ENCODE assay signal across 9 mouse cellular contexts in genomic region chr1:34438381-34439051, GRCm38 (mm10). TPM values are rescaled to one million over a fixed set of nuclear protein-coding genes. Genes with fewer than 3 reads are reported as not detected.
DNase-seq lines count a peak whose midpoint lies in the region; ATAC-seq and TF ChIP-seq lines count a peak whose summit lies in the region.
"Had no signal": no experiment of that assay in that cellular context is flagged by ENCODE, and none has a peak within 500 bp of the region (broad histone marks: within the 10 kb centered on the region; RNA-seq: fewer than 3 reads in every experiment).

No protein-coding gene starts in this region.

- TF ChIP-seq CTCF in CH12.LX (conservative IDR thresholded peaks at IDR 0.05 in 1 of 2, IDR thresholded peaks at IDR 0.05 in 1 of 2; ENCODE audit: low read depth in 2 of 2, low read length in 2 of 2), result no peak

- H3K27me3 ChIP-seq in heart, embryonic 10.5 days (ENCODE audit: insufficient read depth, poor library complexity, severe bottlenecking), result no peaks in the 10 kb centered on the region
- H3K27me3 ChIP-seq in CH12.LX (replicated peaks), result no peaks in the 10 kb centered on the region
- no peaks in the 10 kb centered on the region for H3K27me3 ChIP-seq in forebrain, embryonic 14.5 days (replicated peaks; ENCODE audit: control insufficient read depth, insufficient read depth, low read length)
- no peaks in the 10 kb centered on the region for H3K27me3 ChIP-seq in liver, embryonic 15.5 days

- peak; percentile 70 for DNase-seq in heart, embryonic 10.5 days (ENCODE audit: low spot score)
- no peak for DNase-seq in heart, adult 18-20 months
- no peak for DNase-seq in CH12.LX (ENCODE audit: extremely low read depth)
- no peak for DNase-seq in forebrain, embryonic 14.5 days (ENCODE audit: low spot score)
- DNase-seq in retina, embryonic 14.5 days (ENCODE audit: low spot score), result no peak
- DNase-seq in spleen, postnatal 14 days (ENCODE audit: low spot score in 2 of 2), result no peak
- DNase-seq in right cerebral cortex, postnatal 14 days, result no peak

- H3K9ac ChIP-seq in CH12.LX (ENCODE audit: insufficient read depth, low read depth), result peak overlapping the region; percentile 91
- peak overlapping the region; percentile 56 for H3K9ac ChIP-seq in forebrain, embryonic 14.5 days (ENCODE audit: low read length)
- H3K9ac ChIP-seq in liver, embryonic 15.5 days, result peak overlapping the region; percentile 62

- H3K4me2 ChIP-seq in CH12.LX (ENCODE audit: insufficient read depth, low read depth, poor library complexity, severe bottlenecking), result peak overlapping the region; percentile 97
- peak overlapping the region; percentile 67 for H3K4me2 ChIP-seq in forebrain, embryonic 14.5 days (ENCODE audit: low read length)
- H3K4me2 ChIP-seq in liver, embryonic 15.5 days, result peak overlapping the region; percentile 87

- no peak for ATAC-seq in forebrain, embryonic 14.5 days
- ATAC-seq in liver, embryonic 15.5 days (ENCODE audit: insufficient read depth), result no peak

- H3K9me3 ChIP-seq in heart, embryonic 10.5 days, result no peaks in the 10 kb centered on the region
- peaks cover 3% of the 10 kb centered on the region for H3K9me3 ChIP-seq in CH12.LX (replicated peaks; ENCODE audit: low read length)
- H3K9me3 ChIP-seq in forebrain, embryonic 14.5 days (replicated peaks; ENCODE audit: control insufficient read depth, low read length), result no peaks in the 10 kb centered on the region
- no peaks in the 10 kb centered on the region for H3K9me3 ChIP-seq in liver, embryonic 15.5 days (replicated peaks)

- WGBS in heart, embryonic 10.5 days, result 40% methylated on average over 16 of the region's 20 CpGs
- 44% methylated on average over 15 of the region's 20 CpGs for WGBS in forebrain, embryonic 14.5 days
- WGBS in liver, embryonic 15.5 days (ENCODE audit: insufficient replicate concordance), result 23% methylated on average over 17 of the region's 20 CpGs

- no peak for TF ChIP-seq RAD21 in CH12.LX (IDR thresholded peaks at IDR 0.05; ENCODE audit: low read depth, low read length)

- no peak for TF ChIP-seq EP300 in CH12.LX (IDR thresholded peaks at IDR 0.05; ENCODE audit: low read length)

- peak overlapping the region; percentile 92; the same call in 1 of the 2 replicates for H3K27ac ChIP-seq in heart, embryonic 10.5 days
- H3K27ac ChIP-seq in CH12.LX (ENCODE audit: insufficient read depth, low read depth), result no peak overlapping the region
- no peak overlapping the region for H3K27ac ChIP-seq in forebrain, embryonic 14.5 days (ENCODE audit: low read depth, low read length)
- H3K27ac ChIP-seq in liver, embryonic 15.5 days (replicated peaks), result no peak overlapping the region

- peaks cover 26% of the 10 kb centered on the region for H3K79me2 ChIP-seq in CH12.LX (replicated peaks; ENCODE audit: control insufficient read depth, extremely low read depth, insufficient read depth, poor library complexity, severe bottlenecking)

- no peak for TF ChIP-seq POLR2A in CH12.LX (IDR thresholded peaks at IDR 0.05; ENCODE audit: low read depth, low read length)

- in situ Hi-C loops in CH12.LX (cut with MboI; ENCODE audit: low pct_ligation_motif_present, low pct_unique_long_range_greater_than_20kb, low sequenced_read_pairs), result no loop called here

- H3K4me3 ChIP-seq in heart, embryonic 10.5 days, result peak overlapping the region; percentile 91
- H3K4me3 ChIP-seq in CH12.LX (replicated peaks in 1 of 3; ENCODE audit: low read depth in 2 of 3, low read length in 2 of 3, poor library complexity in 1 of 3), result peak overlapping the region; percentile 82 to 97 (median 86)
- H3K4me3 ChIP-seq in forebrain, embryonic 14.5 days (ENCODE audit: low read depth, low read length), result peak overlapping the region; percentile 59
- peak overlapping the region; percentile 76 for H3K4me3 ChIP-seq in liver, embryonic 15.5 days (replicated peaks)

- peaks cover 15% of the 10 kb centered on the region for H3K4me1 ChIP-seq in heart, embryonic 10.5 days
- peaks cover 0 to 43% of the 10 kb centered on the region in 2 experiments for H3K4me1 ChIP-seq in CH12.LX (ENCODE audit: control insufficient read depth in 1 of 2, insufficient read depth in 2 of 2)
- H3K4me1 ChIP-seq in forebrain, embryonic 14.5 days (ENCODE audit: control insufficient read depth, insufficient read depth, low read length), result peaks cover 12% of the 10 kb centered on the region
- H3K4me1 ChIP-seq in liver, embryonic 15.5 days (replicated peaks), result peaks cover 47% of the 10 kb centered on the region

- dilution Hi-C loops in CH12.LX (cut with MboI; ENCODE audit: extremely low pct_ligation_motif_present, extremely low pct_unique_long_range_greater_than_20kb, low sequenced_read_pairs), result no loop called here

- H3K36me3 ChIP-seq in heart, embryonic 10.5 days, result peaks cover 31% of the 10 kb centered on the region
- H3K36me3 ChIP-seq in CH12.LX (replicated peaks in 1 of 2; ENCODE audit: control insufficient read depth in 1 of 2, insufficient read depth in 1 of 2, low read length in 1 of 2), result peaks cover 25 to 31% of the 10 kb centered on the region in 2 experiments
- peaks cover 15% of the 10 kb centered on the region for H3K36me3 ChIP-seq in forebrain, embryonic 14.5 days (ENCODE audit: control insufficient read depth, insufficient read depth, low read length)
- H3K36me3 ChIP-seq in liver, embryonic 15.5 days (replicated peaks), result peaks cover 24% of the 10 kb centered on the region

TF ChIP-seq in CH12.LX, 34 proteins besides CTCF, POLR2A, EP300 and RAD21:
- TF ChIP-seq ZNF384 (IDR thresholded peaks at IDR 0.05; ENCODE audit: low read depth, low read length), result peak; percentile 79
- TF ChIP-seq CHD2 (IDR thresholded peaks at IDR 0.05; ENCODE audit: low read length), result no peak

RNA-seq across cellular contexts. Expression of gene Ccdc115, which starts 1.0 kb away (rescaled TPM):
- polyA plus RNA-seq in heart, embryonic 10.5 days (2016; fragmentation: Nextera tagmentation; extraction: Ambion mirVana), result 52.5 and 60.2 TPM in 2 replicates
- total RNA-seq in heart, adult 18-20 months (2021), result 10 to 100 TPM; 13.4 to 15.5 TPM
- total RNA-seq in CH12.LX (2012; rRNA removed), result 63.3 and 66.5 TPM in 2 replicates
- total RNA-seq in CH12.LX (2014; rRNA removed), result 98.8 and 105 TPM in 2 replicates
- polyA plus RNA-seq in CH12.LX (2012; ENCODE audit: insufficient read length, low read depth), result 95.8 and 96.3 TPM in 2 replicates
- polyA plus RNA-seq in forebrain, embryonic 14.5 days (2014; fragmentation: Nextera tagmentation; extraction: Ambion mirVana), result 69.8 and 70.3 TPM in 2 replicates
- 22.2 and 25.0 TPM in 2 replicates for polyA plus RNA-seq in liver, embryonic 15.5 days (2015; fragmentation: Nextera tagmentation; extraction: Ambion mirVana)

RNA-seq across cellular contexts. Expression of gene Imp4, which starts 1.1 kb away (rescaled TPM):
- polyA plus RNA-seq in heart, embryonic 10.5 days (2016; fragmentation: Nextera tagmentation; extraction: Ambion mirVana), result 97.6 and 113 TPM in 2 replicates
- 10 to 100 TPM; 30.5 to 31.2 TPM for total RNA-seq in heart, adult 18-20 months (2021)
- total RNA-seq in CH12.LX (2012; rRNA removed), result 107 and 136 TPM in 2 replicates
- total RNA-seq in CH12.LX (2014; rRNA removed), result 91.0 and 105 TPM in 2 replicates
- 197 and 199 TPM in 2 replicates for polyA plus RNA-seq in CH12.LX (2012; ENCODE audit: insufficient read length, low read depth)
- polyA plus RNA-seq in forebrain, embryonic 14.5 days (2014; fragmentation: Nextera tagmentation; extraction: Ambion mirVana), result 68.5 and 69.1 TPM in 2 replicates
- 52.0 and 53.2 TPM in 2 replicates for polyA plus RNA-seq in liver, embryonic 15.5 days (2015; fragmentation: Nextera tagmentation; extraction: Ambion mirVana)

RNA-seq across cellular contexts. Expression of gene Ptpn18, which starts 21.0 kb away (rescaled TPM):
- polyA plus RNA-seq in heart, embryonic 10.5 days (2016; fragmentation: Nextera tagmentation; extraction: Ambion mirVana), result 8.1 and 9.1 TPM in 2 replicates
- total RNA-seq in heart, adult 18-20 months (2021), result 1 to 10 TPM; 4.0 to 4.3 TPM
- total RNA-seq in CH12.LX (2012; rRNA removed), result 172 and 205 TPM in 2 replicates
- 133 and 155 TPM in 2 replicates for total RNA-seq in CH12.LX (2014; rRNA removed)
- polyA plus RNA-seq in CH12.LX (2012; ENCODE audit: insufficient read length, low read depth), result 84.9 and 93.4 TPM in 2 replicates
- polyA plus RNA-seq in forebrain, embryonic 14.5 days (2014; fragmentation: Nextera tagmentation; extraction: Ambion mirVana), result 7.1 TPM in 2 replicates
- 17.8 and 18.2 TPM in 2 replicates for polyA plus RNA-seq in liver, embryonic 15.5 days (2015; fragmentation: Nextera tagmentation; extraction: Ambion mirVana)

RNA-seq across cellular contexts. Expression of gene Prss39, which starts 59.7 kb away (rescaled TPM):
- not detected in 2 replicates for polyA plus RNA-seq in heart, embryonic 10.5 days (2016; fragmentation: Nextera tagmentation; extraction: Ambion mirVana)
- not detected for total RNA-seq in heart, adult 18-20 months (2021)
- total RNA-seq in CH12.LX (2012; rRNA removed) (not detected in 2 replicates), CH12.LX (2014; rRNA removed) (not detected in 2 replicates)
- polyA plus RNA-seq in CH12.LX (2012; ENCODE audit: insufficient read length, low read depth), result 0.19 TPM in 1 of 2 replicates, not detected in the other
- not detected in 2 replicates for polyA plus RNA-seq in forebrain, embryonic 14.5 days (2014; fragmentation: Nextera tagmentation; extraction: Ambion mirVana)
- not detected in 2 replicates for polyA plus RNA-seq in liver, embryonic 15.5 days (2015; fragmentation: Nextera tagmentation; extraction: Ambion mirVana)
- total RNA-seq: left cerebral cortex, adult 8-10 months had no signal
